Mouse (Mus musculus): ENCODE measurements at regions not wholly inside any gene's neighbourhood (a gene's known extent, or its start where the extent isn't known, plus 50 kb on each side); places are given as distances from the start of the nearest gene placed in this dataset.

DNA sequence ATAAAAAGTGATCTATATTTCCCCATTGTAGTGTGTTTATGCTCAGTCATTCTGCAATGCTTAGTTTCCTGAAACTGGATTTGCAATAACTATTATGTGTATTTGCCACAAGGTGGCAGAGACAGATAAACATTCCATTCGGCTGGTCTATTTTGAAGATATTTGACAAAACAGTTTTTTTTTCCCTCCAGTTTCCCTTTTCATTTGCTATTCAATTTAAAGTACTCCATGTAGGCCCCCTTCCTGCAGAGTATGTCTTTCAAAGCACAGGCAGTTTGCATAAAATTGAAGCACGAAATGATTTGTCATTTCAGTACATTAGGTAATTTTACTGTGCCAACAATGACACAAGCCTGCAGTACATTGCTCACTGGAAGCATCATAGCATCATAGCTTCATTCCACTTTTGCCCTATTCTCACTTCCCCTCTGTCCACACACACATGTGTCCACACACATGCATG is 184.3 kb upstream of the Palmd start:
- TF ChIP-seq CTCF (IDR thresholded peaks at IDR 0.05; ENCODE audit: borderline replicate concordance, insufficient read depth, low read depth, low read length): no peak
- TF ChIP-seq POLR2A (IDR thresholded peaks at IDR 0.05; ENCODE audit: borderline replicate concordance, insufficient read depth, low read length): no peak
